Mouse (Mus musculus) thymus, adult 2 months (tissue): Measurements from ENCODE around the gene Map2k1. TPM values are rescaled to one million over a fixed set of nuclear protein-coding genes. Genes with fewer than 3 reads are reported as not detected.

Source experiments
- DNase-seq: peaks from one replicate; pipeline ENCODE4 v3.0.0; 2021
- H3K27ac ChIP-seq: fragments of 200-500 bp; 2 replicates; pipeline ENCODE4 v1.5.1; 2012; ENCODE audit warnings: low read length, control low read depth; ENCODE audit not compliant: control insufficient read depth, insufficient read depth
- H3K27me3 ChIP-seq: fragments of 200-500 bp; 2 replicates; pipeline ENCODE4 v1.6.1; 2012; ENCODE audit warnings: mild to moderate bottlenecking, low read length, moderate library complexity, mixed read lengths; ENCODE audit not compliant: control insufficient read depth, insufficient read depth
- H3K36me3 ChIP-seq: fragments of 200-500 bp; 2 replicates; pipeline ENCODE4 v1.6.1; 2012; ENCODE audit warnings: mild to moderate bottlenecking, low read length, moderate library complexity; ENCODE audit not compliant: control insufficient read depth, insufficient read depth
- H3K4me1 ChIP-seq: fragments of 200-500 bp; replicated peaks from 2 replicates; pipeline ENCODE4 v1.6.1; 2012; ENCODE audit warnings: low read length; ENCODE audit not compliant: control insufficient read depth, insufficient read depth
- H3K4me3 ChIP-seq: fragments of 200-500 bp; 2 replicates; pipeline ENCODE4 v1.5.1; 2012; ENCODE audit warnings: mild to moderate bottlenecking, low read length, control low read depth, moderate library complexity; ENCODE audit not compliant: control insufficient read depth, insufficient read depth
- CTCF ChIP-seq: fragments of 200-500 bp; IDR thresholded peaks from 2 replicates; pipeline ENCODE4 v1.5.1; 2012; ENCODE audit warnings: mild to moderate bottlenecking, control low read depth, low read length, moderate library complexity, borderline replicate concordance; ENCODE audit not compliant: control insufficient read depth, poor library complexity, insufficient read depth; ENCODE audit errors: extremely low read depth
- POLR2A ChIP-seq: fragments of 200-500 bp; IDR thresholded peaks from 2 replicates; pipeline ENCODE4 v1.6.1; 2012; ENCODE audit warnings: mild to moderate bottlenecking, low read length, control low read depth, moderate library complexity; ENCODE audit not compliant: control insufficient read depth, poor library complexity, insufficient read depth; ENCODE audit errors: extremely low read depth
- WGBS: fragments of 180-500 bp; shearing (Covaris S2); methylation state at CpG from one replicate; pipeline ENCODE4 v1.1.7; 2018; 5-methylcytosine and 5-hydroxymethylcytosine counted together
- polyA plus RNA-seq: library from polyadenylated mRNA; depleted of rRNA; stranded (reverse); fragments of >200 nt; gene quantifications from 2 replicates; pipeline ENCODE4 v1.2.3, GENCODE M21; 2012

Map2k1 gene
- polyA plus RNA-seq, 1 experiment = 50.4 TPM

GRCm38 (mm10) chr9:64234768-64235435 lies 18.5 kb downstream of the Map2k1 start, which contains the start of gene Uchl4:
Gene Uchl4, plus strand, starts transcription at chr9:64235201.
- Histone ChIP-seq H3K4me1 (no peaks in the 10 kb centered on the region), H3K27me3 (no peaks in the 10 kb centered on the region), H3K27ac (no peak within 1 kb of the TSS), H3K4me3 (no peak within 1 kb of the TSS), H3K36me3 (no peaks in the 10 kb centered on the region)
- 97% methylated on average over 8 of the region's 8 CpGs for WGBS
- TF ChIP-seq CTCF (no peak), POLR2A (no peak)
- no peak for DNase-seq

DNA sequence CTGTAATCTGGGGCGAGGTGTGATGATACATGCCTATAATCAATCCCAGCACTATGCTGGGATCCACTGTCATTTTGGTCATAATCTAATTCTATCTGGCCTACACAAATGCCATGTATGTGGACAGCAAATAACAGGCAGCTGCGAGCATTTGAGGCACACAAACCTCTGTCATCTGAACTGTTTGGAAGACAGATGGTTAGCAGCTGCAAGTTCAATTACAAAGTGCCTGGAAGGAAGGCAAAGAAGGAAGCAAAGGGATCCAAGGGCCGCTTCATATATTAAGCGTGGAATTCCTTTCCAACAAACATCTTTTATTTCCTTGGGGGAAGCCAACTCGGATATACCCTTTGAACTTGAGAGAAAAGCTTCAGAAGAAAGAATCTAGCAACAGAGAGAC lies 19.8 kb downstream of the Map2k1 start:
- Histone ChIP-seq H3K27ac (no peak overlapping the region), H3K27me3 (no peaks in the 10 kb centered on the region), H3K36me3 (no peaks in the 10 kb centered on the region), H3K4me1 (no peaks in the 10 kb centered on the region), H3K4me3 (no peak overlapping the region)
- TF ChIP-seq CTCF (no peak), POLR2A (no peak)
- no peak for DNase-seq
- WGBS = 93% methylated on average over 5 of the region's 5 CpGs

GRCm38 (mm10) chr9:64232257-64232957 lies 21.0 kb downstream of the Map2k1 start:
- TF ChIP-seq POLR2A = no peak
- TF ChIP-seq CTCF = no peak
- Histone ChIP-seq H3K27me3 (no peaks in the 10 kb centered on the region), H3K4me3 (no peak overlapping the region), H3K27ac (no peak overlapping the region), H3K4me1 (peaks cover 6% of the 10 kb centered on the region), H3K36me3 (no peaks in the 10 kb centered on the region)
- no peak for DNase-seq
- 95% methylated on average over 9 of the region's 9 CpGs for WGBS

- no peak for DNase-seq
- peaks cover 6% of the 10 kb centered on the region for H3K4me1 ChIP-seq
- H3K36me3 ChIP-seq = no peaks in the 10 kb centered on the region
- WGBS = 94% methylated on average over 3 of the region's 3 CpGs
- no peak overlapping the region for H3K27ac ChIP-seq
- no peak overlapping the region for H3K4me3 ChIP-seq
- H3K27me3 ChIP-seq = no peaks in the 10 kb centered on the region
- no peak for TF ChIP-seq CTCF
- TF ChIP-seq POLR2A = no peak
Observed at GRCm38 (mm10) chr9:64231674-64232073, 21.8 kb downstream of the Map2k1 start.

GRCm38 (mm10) chr9:64231171-64231570 lies 22.3 kb downstream of the Map2k1 start:
- DNase-seq = no peak
- H3K4me1 ChIP-seq = peaks cover 6% of the 10 kb centered on the region
- 90% methylated on average over 5 of the region's 5 CpGs for WGBS

GRCm38 (mm10) chr9:64228972-64229371 lies 24.5 kb downstream of the Map2k1 start:
- H3K4me1 ChIP-seq = peaks cover 6% of the 10 kb centered on the region
- TF ChIP-seq CTCF (no peak), POLR2A (no peak)
- DNase-seq = no peak
- no peak overlapping the region for H3K27ac ChIP-seq
- H3K36me3 ChIP-seq = no peaks in the 10 kb centered on the region
- no peaks in the 10 kb centered on the region for H3K27me3 ChIP-seq
- H3K4me3 ChIP-seq = no peak overlapping the region

More at GRCm38 (mm10) chr9:64231171-64231570, 22.3 kb downstream of the Map2k1 start:
- H3K4me3 ChIP-seq = no peak overlapping the region
- no peaks in the 10 kb centered on the region for H3K27me3 ChIP-seq
- H3K36me3 ChIP-seq = no peaks in the 10 kb centered on the region
- H3K27ac ChIP-seq = no peak overlapping the region
- TF ChIP-seq POLR2A (no peak), CTCF (no peak)
